Mouse (Mus musculus) urinary bladder, postnatal 0 days (tissue): ENCODE data around the gene Ehd4. TPM values are rescaled to one million over a fixed set of nuclear protein-coding genes. Genes with fewer than 3 reads are reported as not detected.

ENCODE experiments used
- polyA plus RNA-seq: library from polyadenylated mRNA; unstranded; fragments of >200 nt; fragmentation: Nextera tagmentation; extraction: Ambion mirVana; gene quantifications from 2 replicates; pipeline ENCODE4 v1.2.1, GENCODE M21; 2015

Gene Ehd4
- 131 and 142 TPM in 2 replicates for polyA plus RNA-seq

GRCm38 (mm10) chr2:120154361-120154894, at the start of gene Ehd4:
Gene Ehd4 (minus strand): TSS chr2:120154606.

Other genes starting within 250 kb of the Ehd4 start
- gene Mapkbp1, start 181.9 kb downstream of the Ehd4 start, polyA plus RNA-seq: 2.5 and 2.7 TPM in 2 replicates
- 8.7 and 9.2 TPM in 2 replicates for gene Jmjd7, start 127.1 kb downstream of the Ehd4 start, polyA plus RNA-seq
- 0.37 and 0.80 TPM in 2 replicates for gene Gm28042, start 127.1 kb downstream of the Ehd4 start, polyA plus RNA-seq
- 0.05 and 0.25 TPM in 2 replicates for gene Pla2g4b, start 121.2 kb downstream of the Ehd4 start, polyA plus RNA-seq
- gene Pla2g4e, start 90.7 kb upstream of the Ehd4 start, polyA plus RNA-seq: 0.59 and 0.73 TPM in 2 replicates
- not detected in 2 replicates for gene Pla2g4d, start 134.6 kb upstream of the Ehd4 start, polyA plus RNA-seq
- 0.54 and 1.0 TPM in 2 replicates for gene Pla2g4f, start 159.6 kb upstream of the Ehd4 start, polyA plus RNA-seq
- 9.1 and 9.6 TPM in 2 replicates for gene Vps39, start 198.5 kb upstream of the Ehd4 start, polyA plus RNA-seq
- 6.3 and 8.2 TPM in 2 replicates for gene Ganc, start 249.3 kb upstream of the Ehd4 start, polyA plus RNA-seq
- 7.9 and 11.5 TPM in 2 replicates for gene Tmem87a, start 249.5 kb upstream of the Ehd4 start, polyA plus RNA-seq